Mouse (Mus musculus) stomach, embryonic 14.5 days (tissue): ENCODE measurements around the gene Rps2. TPM values are rescaled to one million over a fixed set of nuclear protein-coding genes. Genes with fewer than 3 reads are reported as not detected.

Source experiments
- ATAC-seq: fragments of 200-750 bp; cut with Nextera tagmentation; 2 replicates; pipeline ENCODE4 v1.8.0; 2017; ENCODE audit warnings: low read depth, moderate TSS enrichment; ENCODE audit not compliant: insufficient number of reproducible peaks, insufficient read depth, low FRiP score
- H3K27ac ChIP-seq: fragments of 300-500 bp; sonication (generic); 2 replicates; pipeline ENCODE4 v1.5.1; 2014; ENCODE audit warnings: mild to moderate bottlenecking, low read length, moderate library complexity, mixed read lengths
- H3K27me3 ChIP-seq: fragments of 300-500 bp; sonication (generic); 2 replicates; pipeline ENCODE4 v1.6.1; 2014; ENCODE audit warnings: low read length, control low read depth, mixed read lengths; ENCODE audit not compliant: control insufficient read depth, insufficient read depth
- H3K36me3 ChIP-seq: fragments of 300-500 bp; sonication (generic); 2 replicates; pipeline ENCODE4 v1.6.1; 2014; ENCODE audit warnings: mild to moderate bottlenecking, control low read depth, low read length, moderate library complexity, mixed read lengths; ENCODE audit not compliant: control insufficient read depth, insufficient read depth
- H3K4me1 ChIP-seq: fragments of 300-500 bp; sonication (generic); 2 replicates; pipeline ENCODE4 v1.6.1; 2014; ENCODE audit warnings: low read length, control low read depth, mixed read lengths; ENCODE audit not compliant: control insufficient read depth, insufficient read depth
- H3K4me2 ChIP-seq: fragments of 300-500 bp; sonication (generic); replicated peaks from 2 replicates; pipeline ENCODE4 v1.6.1; 2014; ENCODE audit warnings: low read depth, low read length, control low read depth
- H3K4me3 ChIP-seq: fragments of 300-500 bp; sonication (generic); 2 replicates; pipeline ENCODE4 v1.5.1; 2014; ENCODE audit warnings: low read depth, low read length, control low read depth
- H3K9ac ChIP-seq: fragments of 300-500 bp; sonication (generic); replicated peaks from 2 replicates; pipeline ENCODE4 v1.6.1; 2014; ENCODE audit warnings: low read depth, mild to moderate bottlenecking, control low read depth, low read length, moderate library complexity, mixed read lengths
- H3K9me3 ChIP-seq: fragments of 300-500 bp; sonication (generic); 2 replicates; pipeline ENCODE4 v1.6.1; 2016; ENCODE audit warnings: low read depth, low read length, control low read depth; ENCODE audit not compliant: control insufficient read depth
- WGBS: fragments of 180-500 bp; shearing (Covaris S2); extraction: QIAGEN DNeasy Blood & Tissue Kit; methylation state at CpG from one replicate; pipeline ENCODE4 v1.1.7; 2014; 5-methylcytosine and 5-hydroxymethylcytosine counted together
- polyA plus RNA-seq: library from polyadenylated mRNA; unstranded; fragments of >200 nt; fragmentation: Nextera tagmentation; extraction: Ambion mirVana; gene quantifications from 2 replicates; pipeline ENCODE4 v1.2.1, GENCODE M21; 2014

The Rps2 gene
- polyA plus RNA-seq, 1 experiment from 2014 or later, result 1,587 TPM

DNA sequence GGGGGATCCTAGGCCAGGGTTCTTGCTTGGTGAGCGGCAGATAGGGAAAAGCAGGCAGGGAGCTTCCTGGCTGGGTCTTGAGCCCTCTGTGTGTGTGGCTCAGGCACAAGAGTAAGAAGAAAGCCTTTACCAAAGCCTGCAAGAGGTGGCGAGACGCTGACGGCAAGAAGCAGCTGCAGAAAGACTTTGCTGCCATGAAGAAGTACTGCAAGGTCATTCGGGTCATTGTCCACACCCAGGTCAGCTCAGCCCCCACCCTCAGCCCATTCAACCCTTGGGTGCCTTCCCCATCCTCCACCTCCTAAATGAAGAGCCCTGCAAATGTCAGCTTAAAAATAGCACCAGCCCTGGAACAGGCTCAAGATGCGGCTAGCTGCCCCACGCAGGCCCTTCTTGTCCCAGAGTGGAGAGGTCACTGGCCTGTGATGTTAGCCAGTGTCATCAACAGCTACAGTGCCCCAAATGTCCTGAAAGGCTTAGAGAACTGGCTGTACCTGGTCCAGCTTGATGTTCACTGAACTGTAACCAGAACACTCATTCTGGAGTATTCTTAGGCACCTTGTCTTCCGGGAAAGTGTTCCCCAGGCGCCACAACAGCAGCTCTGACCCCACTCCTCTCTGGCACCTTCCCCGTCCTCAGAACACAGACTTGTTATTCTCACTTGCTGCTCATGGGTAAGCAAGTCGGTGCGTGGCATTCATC, 14.5 kb downstream of the Rps2 start:
- no peaks in the 10 kb centered on the region for H3K36me3 ChIP-seq
- 76% methylated on average over 12 of the region's 12 CpGs for WGBS
- H3K27me3 ChIP-seq, result no peaks in the 10 kb centered on the region
- ATAC-seq, result no peak
- H3K9me3 ChIP-seq, result no peaks in the 10 kb centered on the region
- no peak overlapping the region for H3K9ac ChIP-seq
- H3K4me3 ChIP-seq, result no peak overlapping the region
- no peak overlapping the region for H3K27ac ChIP-seq
- H3K4me1 ChIP-seq, result peaks cover 6% of the 10 kb centered on the region
- H3K4me2 ChIP-seq, result no peak overlapping the region

- no peak overlapping the region for H3K9ac ChIP-seq
- no peaks in the 10 kb centered on the region for H3K9me3 ChIP-seq
- H3K27me3 ChIP-seq, result no peaks in the 10 kb centered on the region
- no peak for ATAC-seq
- H3K27ac ChIP-seq, result no peak overlapping the region
- H3K4me3 ChIP-seq, result no peak overlapping the region
- H3K36me3 ChIP-seq, result no peaks in the 10 kb centered on the region
- no peak overlapping the region for H3K4me2 ChIP-seq
- H3K4me1 ChIP-seq, result peaks cover 12% of the 10 kb centered on the region
- WGBS, result 90% methylated on average over 21 of the region's 21 CpGs
These were observed 15.6 kb downstream of the Rps2 start for GRCm38 (mm10) chr17:24733434-24734050.

- Histone ChIP-seq H3K9ac (no peak overlapping the region), H3K27ac (no peak overlapping the region), H3K9me3 (no peaks in the 10 kb centered on the region), H3K27me3 (no peaks in the 10 kb centered on the region), H3K4me3 (no peak overlapping the region), H3K36me3 (no peaks in the 10 kb centered on the region), H3K4me1 (peaks cover 12% of the 10 kb centered on the region), H3K4me2 (no peak overlapping the region)
- 91% methylated on average over 1 of the region's 1 CpGs for WGBS
- no peak for ATAC-seq
These were observed 16.6 kb downstream of the Rps2 start for GRCm38 (mm10) chr17:24734513-24734912.

DNA sequence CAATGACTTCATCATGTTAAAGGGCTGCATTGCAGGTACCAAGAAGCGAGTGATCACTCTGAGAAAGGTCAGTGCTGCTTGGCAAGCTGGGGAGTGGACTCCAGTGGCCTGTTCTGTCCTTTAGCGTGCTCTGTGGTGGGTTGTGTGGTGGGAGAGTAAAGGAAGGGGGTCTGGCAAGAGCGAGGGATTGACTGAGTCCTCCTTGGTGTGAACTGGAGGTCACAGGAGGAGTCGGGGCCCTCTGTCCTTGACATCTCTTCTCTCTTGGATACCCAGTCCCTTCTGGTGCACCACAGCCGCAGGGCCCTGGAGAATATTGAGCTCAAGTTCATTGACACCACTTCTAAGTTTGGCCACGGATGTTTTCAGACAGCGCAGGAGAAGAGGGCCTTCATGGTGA, 17.5 kb downstream of the Rps2 start:
- H3K9me3 ChIP-seq, result no peaks in the 10 kb centered on the region
- H3K36me3 ChIP-seq, result no peaks in the 10 kb centered on the region
- WGBS, result 87% methylated on average over 7 of the region's 7 CpGs
- no peak overlapping the region for H3K4me3 ChIP-seq
- peak overlapping the region; percentile 77; the same call in 1 of the 2 replicates for H3K4me2 ChIP-seq
- ATAC-seq, result no peak
- H3K27ac ChIP-seq, result no peak overlapping the region
- H3K4me1 ChIP-seq, result peaks cover 12% of the 10 kb centered on the region
- no peaks in the 10 kb centered on the region for H3K27me3 ChIP-seq
- no peak overlapping the region for H3K9ac ChIP-seq

DNA sequence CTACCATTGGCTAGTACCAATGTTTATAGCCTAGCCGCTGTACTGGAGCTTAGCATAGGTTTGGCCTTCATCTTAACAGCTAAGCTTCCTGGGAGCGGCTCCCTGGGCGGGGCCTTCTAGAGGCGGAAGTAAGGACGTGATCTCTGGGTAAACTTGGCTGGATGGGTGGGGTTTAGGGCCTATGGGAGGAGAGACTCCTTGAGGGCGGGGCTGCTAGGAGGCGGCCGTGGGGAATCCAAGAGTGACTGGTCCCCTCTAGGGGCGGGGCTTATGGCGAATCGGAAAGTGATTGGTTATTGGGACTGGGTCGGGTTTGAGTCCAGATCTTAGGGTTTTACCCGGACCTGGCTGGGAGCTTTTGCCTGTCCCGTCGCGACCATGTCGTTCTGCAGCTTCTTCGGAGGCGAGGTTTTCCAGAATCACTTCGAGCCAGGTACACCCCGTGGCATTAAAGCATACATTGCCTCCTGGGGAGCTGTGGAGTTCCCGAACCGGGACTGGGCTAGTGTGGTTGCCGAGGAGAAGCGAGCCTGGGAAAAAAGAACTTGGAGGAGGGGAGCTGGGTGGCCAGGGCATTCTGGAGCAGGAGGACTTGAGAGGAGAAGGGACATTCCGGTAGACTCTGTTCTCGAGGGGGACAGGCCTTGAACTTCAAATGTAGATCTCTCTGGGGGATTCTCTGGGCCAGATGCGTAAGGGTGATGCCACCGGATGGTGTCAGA, 18.6 kb downstream of the Rps2 start, which contains the start of gene Msrb1:
Gene Msrb1 (plus strand): TSS at position 313 of the 722 bp plus-strand sequence.
- 1% methylated on average over 29 of the region's 29 CpGs for WGBS
- no peaks in the 10 kb centered on the region for H3K9me3 ChIP-seq
- H3K27ac ChIP-seq, result peak within 1 kb of the TSS; percentile 44; the same call in 1 of the 2 replicates
- H3K27me3 ChIP-seq, result no peaks in the 10 kb centered on the region
- no peaks in the 10 kb centered on the region for H3K36me3 ChIP-seq
- H3K4me2 ChIP-seq, result peak within 1 kb of the TSS; percentile 77
- peak; percentile 96 for ATAC-seq
- peaks cover 12% of the 10 kb centered on the region for H3K4me1 ChIP-seq
- H3K4me3 ChIP-seq, result peak within 1 kb of the TSS; percentile 53
- H3K9ac ChIP-seq, result peak within 1 kb of the TSS; percentile 54

DNA sequence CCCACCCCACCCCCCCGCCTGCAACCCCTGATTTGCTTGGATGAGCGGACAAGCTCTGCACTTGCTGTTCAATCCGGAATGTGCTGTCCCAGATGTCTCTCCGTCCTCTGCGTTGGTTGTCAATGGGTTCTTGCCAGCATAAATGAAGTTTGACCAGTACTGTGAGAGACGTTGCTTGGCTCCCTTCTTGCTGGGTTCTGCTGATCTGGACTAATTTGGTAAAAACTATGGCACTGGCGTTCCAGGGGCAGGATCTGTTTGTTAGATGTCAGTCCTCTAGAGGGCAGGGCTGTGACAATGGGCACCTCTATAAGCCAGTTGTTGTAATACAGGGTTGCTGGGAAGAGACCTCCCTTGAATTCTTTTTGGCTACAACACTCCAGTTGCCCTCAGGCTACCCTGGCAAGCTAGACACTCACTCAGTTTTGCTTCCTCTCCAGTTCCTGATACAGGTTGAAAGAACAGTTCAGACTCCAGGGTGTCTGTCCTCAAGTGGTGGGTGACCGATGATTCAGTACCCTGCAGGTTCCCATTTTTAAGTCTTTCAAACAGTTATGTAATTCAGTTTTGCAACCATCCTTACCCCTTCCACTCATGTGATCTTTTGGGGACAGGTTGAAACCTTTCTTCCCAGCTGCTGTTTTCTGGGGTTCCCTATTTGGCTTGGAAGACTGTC, 19.4 kb downstream of the Rps2 start:
- H3K4me3 ChIP-seq, result peak overlapping the region; percentile 53
- H3K36me3 ChIP-seq, result no peaks in the 10 kb centered on the region; the same call in 1 of the 2 replicates
- no peaks in the 10 kb centered on the region for H3K9me3 ChIP-seq
- WGBS, result 23% methylated on average over 8 of the region's 8 CpGs
- no peaks in the 10 kb centered on the region for H3K27me3 ChIP-seq
- no peak overlapping the region for H3K27ac ChIP-seq
- H3K4me2 ChIP-seq, result peak overlapping the region; percentile 77
- peak overlapping the region; percentile 54; the same call in 1 of the 2 replicates for H3K9ac ChIP-seq
- peaks cover 12% of the 10 kb centered on the region for H3K4me1 ChIP-seq
- no peak for ATAC-seq

DNA sequence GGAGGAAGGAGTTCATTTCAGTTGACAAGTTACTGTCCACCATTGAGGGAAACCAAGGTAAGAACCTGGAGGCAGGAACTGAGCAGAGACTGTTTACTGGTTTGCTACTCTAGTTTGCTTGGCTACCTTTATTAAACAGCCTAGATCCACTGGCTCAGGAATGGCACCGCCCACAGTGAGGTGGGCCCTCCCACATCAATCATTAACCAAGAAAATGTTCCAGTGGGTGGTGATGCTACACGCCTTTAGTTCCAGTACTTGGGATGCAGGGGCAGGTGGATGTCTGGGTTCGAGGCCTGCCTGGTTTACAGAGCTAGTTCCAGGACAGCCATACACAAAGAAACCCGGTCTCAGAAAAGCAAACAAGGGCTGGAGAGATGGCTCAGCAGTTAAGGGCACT, 20.3 kb downstream of the Rps2 start:
- H3K27me3 ChIP-seq, result no peaks in the 10 kb centered on the region
- H3K9me3 ChIP-seq, result no peaks in the 10 kb centered on the region
- no peak overlapping the region for H3K27ac ChIP-seq
- peaks cover 12% of the 10 kb centered on the region for H3K4me1 ChIP-seq
- H3K36me3 ChIP-seq, result no peaks in the 10 kb centered on the region; the same call in 1 of the 2 replicates
- H3K4me2 ChIP-seq, result no peak overlapping the region
- no peak overlapping the region for H3K4me3 ChIP-seq
- ATAC-seq, result no peak
- 72% methylated on average over 4 of the region's 4 CpGs for WGBS
- H3K9ac ChIP-seq, result no peak overlapping the region

- Histone ChIP-seq H3K36me3 (no peaks in the 10 kb centered on the region; the same call in 1 of the 2 replicates), H3K9me3 (no peaks in the 10 kb centered on the region), H3K4me1 (peaks cover 12% of the 10 kb centered on the region), H3K27ac (no peak overlapping the region), H3K27me3 (no peaks in the 10 kb centered on the region), H3K4me3 (no peak overlapping the region), H3K9ac (no peak overlapping the region), H3K4me2 (no peak overlapping the region)
- ATAC-seq, result no peak
- 73% methylated on average over 8 of the region's 8 CpGs for WGBS
These were observed 22.0 kb downstream of the Rps2 start for GRCm38 (mm10) chr17:24739926-24740325.
